Mouse (Mus musculus) spleen, adult 2 months (tissue): ENCODE measurements around the gene Vps26b. TPM values are rescaled to one million over a fixed set of nuclear protein-coding genes. Genes with fewer than 3 reads are reported as not detected.

Experiments
- DNase-seq, 2 experiments: peaks; one replicate each; pipeline versions ENCODE4 v3.0.0 to v3.0.0-alpha.2; 2012 to 2021; ENCODE audit warnings: low spot score in 2 of 2, low read depth in 1 of 2
- H3K27ac ChIP-seq: fragments of 200-500 bp; 2 replicates; pipeline ENCODE4 v1.5.1; 2012; ENCODE audit warnings: low read length, inconsistent platforms; ENCODE audit not compliant: insufficient read depth
- H3K27me3 ChIP-seq: fragments of 200-500 bp; 2 replicates; pipeline ENCODE4 v1.6.1; 2012; ENCODE audit warnings: mild to moderate bottlenecking, moderate library complexity, low read length, inconsistent platforms; ENCODE audit not compliant: control insufficient read depth, insufficient read depth
- H3K36me3 ChIP-seq: fragments of 200-500 bp; 2 replicates; pipeline ENCODE4 v1.6.1; 2012; ENCODE audit warnings: mild to moderate bottlenecking, low read length, inconsistent platforms; ENCODE audit not compliant: control insufficient read depth, insufficient read depth
- H3K4me1 ChIP-seq: fragments of 200-500 bp; 2 replicates; pipeline ENCODE4 v1.6.1; 2011; ENCODE audit warnings: inconsistent platforms; ENCODE audit not compliant: control insufficient read depth, insufficient read depth, insufficient read length
- H3K4me3 ChIP-seq: fragments of 200-500 bp; 2 replicates; pipeline ENCODE4 v1.5.1; 2011; ENCODE audit warnings: mild to moderate bottlenecking, inconsistent platforms; ENCODE audit not compliant: insufficient read depth, insufficient read length; ENCODE audit errors: extremely low read depth
- CTCF ChIP-seq: fragments of 200-500 bp; IDR thresholded peaks from 2 replicates; pipeline ENCODE4 v1.5.1; 2011; ENCODE audit warnings: mild to moderate bottlenecking, inconsistent platforms; ENCODE audit not compliant: insufficient read depth, insufficient read length, insufficient replicate concordance; ENCODE audit errors: extremely low read depth
- POLR2A ChIP-seq: fragments of 200-500 bp; IDR thresholded peaks from 2 replicates; pipeline ENCODE4 v1.6.1; 2011; ENCODE audit warnings: low read depth, low read length, inconsistent platforms
- WGBS: fragments of 180-500 bp; shearing (Covaris S2); methylation state at CpG from one replicate; pipeline ENCODE4 v1.1.7; 2018; 5-methylcytosine and 5-hydroxymethylcytosine counted together
- polyA plus RNA-seq: library from polyadenylated mRNA; depleted of rRNA; stranded (reverse); fragments of >200 nt; gene quantifications from 2 replicates; pipeline ENCODE4 v1.2.3, GENCODE M21; 2012

Vps26b gene
- polyA plus RNA-seq, 1 experiment: 16.2 TPM

- no peak overlapping the region for H3K27ac ChIP-seq
- WGBS: 92% methylated on average over 5 of the region's 5 CpGs
Observed at GRCm38 (mm10) chr9:27006866-27007265, 23.0 kb downstream of the Vps26b start.

GRCm38 (mm10) chr9:27005933-27006332 is 23.9 kb downstream of the Vps26b start:
- no peak for TF ChIP-seq POLR2A
- no peak for TF ChIP-seq CTCF
- Histone ChIP-seq H3K4me1 (no peaks in the 10 kb centered on the region), H3K36me3 (peaks cover 11% of the 10 kb centered on the region), H3K27ac (no peak overlapping the region), H3K4me3 (no peak overlapping the region), H3K27me3 (no peaks in the 10 kb centered on the region)
- 86% methylated on average over 1 of the region's 1 CpGs for WGBS
- DNase-seq: no peak

More at GRCm38 (mm10) chr9:27006866-27007265, 23.0 kb downstream of the Vps26b start:
- H3K4me3 ChIP-seq: no peak overlapping the region
- H3K4me1 ChIP-seq: no peaks in the 10 kb centered on the region
- H3K27me3 ChIP-seq: no peaks in the 10 kb centered on the region
- H3K36me3 ChIP-seq: peaks cover 11% of the 10 kb centered on the region
- DNase-seq: no peak
- TF ChIP-seq POLR2A (no peak), CTCF (no peak)

GRCm38 (mm10) chr9:27005231-27005630 is 24.6 kb downstream of the Vps26b start:
- no peak overlapping the region for H3K4me3 ChIP-seq
- peaks cover 11% of the 10 kb centered on the region for H3K36me3 ChIP-seq
- no peak overlapping the region for H3K27ac ChIP-seq
- H3K4me1 ChIP-seq: no peaks in the 10 kb centered on the region
- no peak for DNase-seq
- 90% methylated on average over 3 of the region's 3 CpGs for WGBS
- no peak for TF ChIP-seq CTCF
- no peak for TF ChIP-seq POLR2A
- H3K27me3 ChIP-seq: no peaks in the 10 kb centered on the region

- Histone ChIP-seq H3K27me3 (no peaks in the 10 kb centered on the region), H3K36me3 (no peaks in the 10 kb centered on the region), H3K4me1 (no peaks in the 10 kb centered on the region), H3K27ac (0 out of 2 replicates have a peak within 1 kb of the TSS, but pooled peaks have one; percentile 8), H3K4me3 (peak within 1 kb of the TSS; percentile 95)
- TF ChIP-seq POLR2A: no peak
- no peak for TF ChIP-seq CTCF
- 1% methylated on average over 35 of the region's 35 CpGs for WGBS
- DNase-seq: peak; percentile 77 to 86
Observed at GRCm38 (mm10) chr9:26999461-27000395, 30.1 kb downstream of the Vps26b start, which contains the start of the genes Acad8 and Thyn1. Acad8 (minus strand) TSS chr9:26999566. Thyn1 (plus strand) TSS chr9:26999710.

GRCm38 (mm10) chr9:26998669-26999460 is 31.0 kb downstream of the Vps26b start:
- H3K27me3 ChIP-seq: no peaks in the 10 kb centered on the region
- WGBS: 2% methylated on average over 29 of the region's 29 CpGs
- no peaks in the 10 kb centered on the region for H3K36me3 ChIP-seq
- DNase-seq: no peak
- no peak for TF ChIP-seq CTCF
- no peak for TF ChIP-seq POLR2A
- 0 out of 2 replicates have a peak overlapping the region, but pooled peaks have one; percentile 8 for H3K27ac ChIP-seq
- peak overlapping the region; percentile 95 for H3K4me3 ChIP-seq
- no peaks in the 10 kb centered on the region for H3K4me1 ChIP-seq

GRCm38 (mm10) chr9:26997501-26997900 is 32.4 kb downstream of the Vps26b start:
- Histone ChIP-seq H3K4me1 (no peaks in the 10 kb centered on the region), H3K27me3 (no peaks in the 10 kb centered on the region), H3K27ac (no peak overlapping the region), H3K36me3 (no peaks in the 10 kb centered on the region), H3K4me3 (no peak overlapping the region)
- DNase-seq: no peak
- TF ChIP-seq POLR2A (no peak), CTCF (no peak)
- WGBS: 83% methylated on average over 2 of the region's 2 CpGs

- Histone ChIP-seq H3K4me3 (no peak overlapping the region), H3K36me3 (no peaks in the 10 kb centered on the region), H3K27me3 (no peaks in the 10 kb centered on the region), H3K27ac (no peak overlapping the region), H3K4me1 (no peaks in the 10 kb centered on the region)
- TF ChIP-seq CTCF: no peak
- TF ChIP-seq POLR2A: no peak
- DNase-seq: no peak
- 71% methylated on average over 3 of the region's 3 CpGs for WGBS
Observed at GRCm38 (mm10) chr9:26997062-26997461, 32.8 kb downstream of the Vps26b start.
